Mouse (Mus musculus) CH12F3 (cell line): ENCODE measurements around the gene Usp21.
"Not testable (repeated sequence)": the region's sequence is repeated elsewhere in the genome, so short reads cannot be mapped to it uniquely, and the experiment has no call there.

Source experiments
- in situ Hi-C: fragments of 300-500 bp; cut with MboI; formaldehyde crosslinking; loops from 2 replicates; pipeline ENCODE4 v1.14.3; 2020; ENCODE audit warnings: low sequenced_read_pairs

The Usp21 gene

GRCm38 (mm10) chr1:171247916-171248315, 39.9 kb downstream of the Usp21 start:
- in situ Hi-C loops, result no loop called here

- in situ Hi-C loops, result no loop called here
Observed at GRCm38 (mm10) chr1:171247453-171247841, 40.3 kb downstream of the Usp21 start.

- in situ Hi-C loops, result no loop called here
Observed at GRCm38 (mm10) chr1:171246709-171247452, 40.9 kb downstream of the Usp21 start.

GRCm38 (mm10) chr1:171245353-171245752, 42.4 kb downstream of the Usp21 start:
- in situ Hi-C loops, result no loop called here

- in situ Hi-C loops, result not testable (repeated sequence)
Observed at GRCm38 (mm10) chr1:171241952-171242351, 45.8 kb downstream of the Usp21 start.

- in situ Hi-C loops, result no loop called here
Observed at GRCm38 (mm10) chr1:171240911-171241310, 46.9 kb downstream of the Usp21 start.

GRCm38 (mm10) chr1:171239992-171240744, 47.6 kb downstream of the Usp21 start:
- in situ Hi-C loops, result loop anchor here (10.0 kb wide), 1 partner anchor 345 kb away; no protein-coding TSS in a partner anchor

- in situ Hi-C loops, result loop anchor here (10.0 kb wide), 1 partner anchor 344 kb away; no protein-coding TSS in a partner anchor
Observed at GRCm38 (mm10) chr1:171238463-171238862, 49.3 kb downstream of the Usp21 start.

- in situ Hi-C loops, result loop anchor here (10.0 kb wide), 1 partner anchor 343 kb away; no protein-coding TSS in a partner anchor
Observed at GRCm38 (mm10) chr1:171237438-171237837, 50.4 kb downstream of the Usp21 start.

GRCm38 (mm10) chr1:171235791-171236190, 52.0 kb downstream of the Usp21 start:
- in situ Hi-C loops, result loop anchor here (10.0 kb wide), 1 partner anchor 341 kb away; no protein-coding TSS in a partner anchor

GRCm38 (mm10) chr1:171234538-171234937, 53.3 kb downstream of the Usp21 start:
- in situ Hi-C loops, result loop anchor here (10.0 kb wide), 1 partner anchor 340 kb away; no protein-coding TSS in a partner anchor

- in situ Hi-C loops, result loop anchor here (10.0 kb wide), 1 partner anchor 339 kb away; no protein-coding TSS in a partner anchor
Observed at GRCm38 (mm10) chr1:171234126-171234525, 53.7 kb downstream of the Usp21 start, which contains the start of gene Fcer1g. Gene Fcer1g, minus strand, starts transcription at chr1:171234365.

- in situ Hi-C loops, result loop anchor here (10.0 kb wide), 1 partner anchor 338 kb away; no protein-coding TSS in a partner anchor
Observed at GRCm38 (mm10) chr1:171232800-171233730, 54.7 kb downstream of the Usp21 start.

GRCm38 (mm10) chr1:171232348-171232747, 55.4 kb downstream of the Usp21 start:
- in situ Hi-C loops, result loop anchor here (10.0 kb wide), 1 partner anchor 338 kb away; no protein-coding TSS in a partner anchor
